Mouse (Mus musculus): Measurements from ENCODE around the gene Zfp706. TPM values are rescaled to one million over a fixed set of nuclear protein-coding genes. Genes with fewer than 3 reads are reported as not detected.

Zfp706 gene
- polyA plus RNA-seq, 1 experiment, result 245 TPM

DNA sequence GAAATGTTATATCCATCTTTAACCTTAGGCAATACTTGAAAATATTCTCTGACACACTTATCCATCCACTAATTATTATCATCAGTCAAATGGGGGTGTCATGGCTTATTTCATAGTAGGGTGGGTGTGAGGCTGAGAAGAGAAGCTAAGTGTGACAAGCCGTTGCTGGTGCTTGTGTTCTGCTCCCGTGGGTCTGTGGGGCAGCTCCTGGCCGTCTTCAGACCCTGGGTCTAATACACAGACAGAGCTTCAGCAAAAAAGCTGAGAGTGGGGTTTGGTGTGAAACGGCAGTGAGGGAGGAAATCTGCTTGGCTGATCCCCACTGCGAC lies 28.4 kb downstream of the Zfp706 start:
- no peaks in the 10 kb centered on the region for H3K36me3 ChIP-seq (ENCODE audit: control insufficient read depth, insufficient read depth, low read length, poor library complexity, severe bottlenecking)
- no peak overlapping the region for H3K27ac ChIP-seq (ENCODE audit: insufficient read depth, low read length)
- TF ChIP-seq EP300 (IDR thresholded peaks at IDR 0.05; ENCODE audit: insufficient read depth, low read depth, low read length), result no peak
- no peak for TF ChIP-seq CTCF (IDR thresholded peaks at IDR 0.05; ENCODE audit: low read depth, low read length)
- TF ChIP-seq POLR2A (IDR thresholded peaks at IDR 0.05; ENCODE audit: insufficient read depth, low read length), result no peak

DNA sequence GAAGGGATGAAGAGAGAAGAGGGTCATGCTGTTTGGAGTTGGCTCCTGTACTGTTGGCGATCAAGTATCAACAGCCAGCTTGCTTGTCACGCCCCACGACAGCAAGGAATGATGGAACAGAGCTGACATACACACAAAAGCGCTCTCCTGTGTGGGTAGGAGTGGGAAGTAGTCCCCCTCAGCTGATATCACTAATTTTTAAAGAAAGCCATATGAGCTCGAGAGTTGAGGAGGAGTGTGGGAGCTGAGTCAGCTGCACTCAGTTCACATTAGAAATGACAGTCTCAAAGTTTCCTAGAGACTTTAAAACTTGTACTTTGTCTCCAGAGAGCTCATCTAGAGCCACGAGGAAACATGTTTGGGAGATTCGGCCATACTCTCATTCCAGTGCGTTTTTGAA lies 29.8 kb downstream of the Zfp706 start:
- no peak overlapping the region for H3K4me3 ChIP-seq (ENCODE audit: low read depth, low read length)
- no peak overlapping the region for H3K9ac ChIP-seq (ENCODE audit: low read depth, poor library complexity, severe bottlenecking)
- no peaks in the 10 kb centered on the region for H3K27me3 ChIP-seq (ENCODE audit: control insufficient read depth, insufficient read depth, low read length, poor library complexity, severe bottlenecking)
- no peaks in the 10 kb centered on the region for H3K9me3 ChIP-seq (replicated peaks; ENCODE audit: control insufficient read depth, insufficient read depth, low read length, poor library complexity, severe bottlenecking)
- H3K36me3 ChIP-seq (ENCODE audit: control insufficient read depth, insufficient read depth, low read length, poor library complexity, severe bottlenecking), result no peaks in the 10 kb centered on the region
- TF ChIP-seq CTCF (IDR thresholded peaks at IDR 0.05; ENCODE audit: low read depth, low read length) (no peak), POLR2A (IDR thresholded peaks at IDR 0.05; ENCODE audit: insufficient read depth, low read length) (no peak), EP300 (IDR thresholded peaks at IDR 0.05; ENCODE audit: insufficient read depth, low read depth, low read length) (no peak)
- H3K4me1 ChIP-seq (ENCODE audit: control insufficient read depth, insufficient read depth, low read length), result peaks cover 7% of the 10 kb centered on the region
- H3K27ac ChIP-seq (ENCODE audit: insufficient read depth, low read length), result no peak overlapping the region

More for the DNA sequence above, 28.4 kb downstream of the Zfp706 start:
- Histone ChIP-seq H3K4me1 (ENCODE audit: control insufficient read depth, insufficient read depth, low read length) (peaks cover 2% of the 10 kb centered on the region), H3K9me3 (replicated peaks; ENCODE audit: control insufficient read depth, insufficient read depth, low read length, poor library complexity, severe bottlenecking) (no peaks in the 10 kb centered on the region), H3K9ac (ENCODE audit: low read depth, poor library complexity, severe bottlenecking) (no peak overlapping the region; the same call in 1 of the 2 replicates), H3K4me3 (ENCODE audit: low read depth, low read length) (peak overlapping the region; percentile 50), H3K27me3 (ENCODE audit: control insufficient read depth, insufficient read depth, low read length, poor library complexity, severe bottlenecking) (no peaks in the 10 kb centered on the region)

DNA sequence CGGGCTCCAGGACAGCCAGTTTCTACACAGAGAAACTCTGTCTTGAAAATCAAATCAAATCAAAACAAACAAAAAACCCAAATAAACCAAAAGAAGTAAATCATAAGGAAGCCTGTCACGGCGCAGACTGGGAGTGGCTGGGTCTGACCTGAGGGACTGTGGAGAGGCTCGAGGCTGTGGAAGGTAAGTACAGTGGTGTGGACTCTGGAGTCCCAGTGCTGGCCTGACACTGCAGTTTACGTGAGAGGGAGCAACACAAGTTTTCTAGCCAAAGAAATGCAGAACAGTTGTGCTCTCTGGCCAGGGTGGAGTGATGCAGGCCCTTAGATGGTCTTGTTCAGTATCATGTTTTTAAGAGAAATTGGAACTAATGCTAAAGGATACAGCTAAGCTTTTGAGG lies 31.9 kb downstream of the Zfp706 start:
- Histone ChIP-seq H3K36me3 (ENCODE audit: control insufficient read depth, insufficient read depth, low read length, poor library complexity, severe bottlenecking) (no peaks in the 10 kb centered on the region), H3K9me3 (replicated peaks; ENCODE audit: control insufficient read depth, insufficient read depth, low read length, poor library complexity, severe bottlenecking) (no peaks in the 10 kb centered on the region), H3K27ac (ENCODE audit: insufficient read depth, low read length) (no peak overlapping the region), H3K4me1 (ENCODE audit: control insufficient read depth, insufficient read depth, low read length) (peaks cover 7% of the 10 kb centered on the region), H3K9ac (ENCODE audit: low read depth, poor library complexity, severe bottlenecking) (no peak overlapping the region), H3K27me3 (ENCODE audit: control insufficient read depth, insufficient read depth, low read length, poor library complexity, severe bottlenecking) (no peaks in the 10 kb centered on the region), H3K4me3 (ENCODE audit: low read depth, low read length) (no peak overlapping the region)
- TF ChIP-seq CTCF (IDR thresholded peaks at IDR 0.05; ENCODE audit: low read depth, low read length), result no peak
- TF ChIP-seq POLR2A (IDR thresholded peaks at IDR 0.05; ENCODE audit: insufficient read depth, low read length), result no peak
- no peak for TF ChIP-seq EP300 (IDR thresholded peaks at IDR 0.05; ENCODE audit: insufficient read depth, low read depth, low read length)

DNA sequence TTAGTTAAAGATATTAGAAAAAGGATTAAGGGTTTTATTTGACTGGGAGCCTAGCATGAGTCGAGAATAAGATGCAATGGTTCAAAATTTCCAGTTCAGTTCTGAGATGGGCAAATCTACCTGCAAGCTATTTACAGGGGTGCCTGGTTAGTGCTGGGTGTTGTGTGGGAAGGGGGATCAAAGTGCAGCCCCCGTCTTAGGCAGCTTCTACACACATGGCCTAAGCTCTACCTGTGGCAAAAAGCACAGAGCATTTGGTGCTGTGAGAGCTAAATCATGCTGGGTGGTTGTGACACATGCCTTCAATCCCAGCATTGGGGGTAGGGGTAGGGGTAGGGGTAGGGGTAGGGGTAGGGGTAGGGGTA lies 32.3 kb downstream of the Zfp706 start:
- no peak overlapping the region for H3K27ac ChIP-seq (ENCODE audit: insufficient read depth, low read length)
- H3K9me3 ChIP-seq (replicated peaks; ENCODE audit: control insufficient read depth, insufficient read depth, low read length, poor library complexity, severe bottlenecking), result no peaks in the 10 kb centered on the region
- no peak overlapping the region for H3K9ac ChIP-seq (ENCODE audit: low read depth, poor library complexity, severe bottlenecking)
- H3K4me1 ChIP-seq (ENCODE audit: control insufficient read depth, insufficient read depth, low read length), result peaks cover 7% of the 10 kb centered on the region
- no peaks in the 10 kb centered on the region for H3K27me3 ChIP-seq (ENCODE audit: control insufficient read depth, insufficient read depth, low read length, poor library complexity, severe bottlenecking)
- no peak overlapping the region for H3K4me3 ChIP-seq (ENCODE audit: low read depth, low read length)
- H3K36me3 ChIP-seq (ENCODE audit: control insufficient read depth, insufficient read depth, low read length, poor library complexity, severe bottlenecking), result no peaks in the 10 kb centered on the region
- TF ChIP-seq CTCF (IDR thresholded peaks at IDR 0.05; ENCODE audit: low read depth, low read length) (no peak), POLR2A (IDR thresholded peaks at IDR 0.05; ENCODE audit: insufficient read depth, low read length) (no peak), EP300 (IDR thresholded peaks at IDR 0.05; ENCODE audit: insufficient read depth, low read depth, low read length) (no peak)

- no peak overlapping the region for H3K27ac ChIP-seq (ENCODE audit: insufficient read depth, low read length)
- H3K9me3 ChIP-seq (replicated peaks; ENCODE audit: control insufficient read depth, insufficient read depth, low read length, poor library complexity, severe bottlenecking), result no peaks in the 10 kb centered on the region
- TF ChIP-seq POLR2A (IDR thresholded peaks at IDR 0.05; ENCODE audit: insufficient read depth, low read length) (no peak), EP300 (IDR thresholded peaks at IDR 0.05; ENCODE audit: insufficient read depth, low read depth, low read length) (no peak), CTCF (IDR thresholded peaks at IDR 0.05; ENCODE audit: low read depth, low read length) (no peak)
- H3K4me1 ChIP-seq (ENCODE audit: control insufficient read depth, insufficient read depth, low read length), result peaks cover 7% of the 10 kb centered on the region
- H3K36me3 ChIP-seq (ENCODE audit: control insufficient read depth, insufficient read depth, low read length, poor library complexity, severe bottlenecking), result no peaks in the 10 kb centered on the region
- no peak overlapping the region for H3K4me3 ChIP-seq (ENCODE audit: low read depth, low read length)
- H3K27me3 ChIP-seq (ENCODE audit: control insufficient read depth, insufficient read depth, low read length, poor library complexity, severe bottlenecking), result no peaks in the 10 kb centered on the region
- H3K9ac ChIP-seq (ENCODE audit: low read depth, poor library complexity, severe bottlenecking), result no peak overlapping the region
Measured at GRCm38 (mm10) chr15:36974614-36975255, 32.8 kb downstream of the Zfp706 start.

DNA sequence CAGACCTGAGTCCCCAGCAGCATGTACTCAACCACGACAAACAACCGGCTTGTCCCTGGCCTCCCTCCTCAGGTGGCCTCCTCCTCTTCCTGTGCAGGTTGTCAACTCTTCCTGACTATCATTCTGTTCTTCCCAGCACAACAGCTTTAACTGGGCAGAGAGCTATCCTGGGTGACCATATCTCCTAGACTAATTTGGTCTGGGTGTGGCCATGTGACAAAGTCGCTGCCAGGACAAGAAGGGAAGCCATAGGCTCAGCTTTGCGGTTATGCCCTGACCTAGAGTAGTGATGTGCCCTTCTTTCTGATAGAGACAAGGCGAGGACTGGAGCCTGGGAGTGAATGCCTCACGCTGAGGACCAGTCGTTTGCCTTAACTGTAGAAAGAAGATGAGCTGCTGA lies 33.9 kb downstream of the Zfp706 start:
- H3K9me3 ChIP-seq (replicated peaks; ENCODE audit: control insufficient read depth, insufficient read depth, low read length, poor library complexity, severe bottlenecking), result no peaks in the 10 kb centered on the region

More for the DNA sequence above, 33.9 kb downstream of the Zfp706 start:
- Histone ChIP-seq H3K4me1 (ENCODE audit: control insufficient read depth, insufficient read depth, low read length) (peaks cover 7% of the 10 kb centered on the region), H3K36me3 (ENCODE audit: control insufficient read depth, insufficient read depth, low read length, poor library complexity, severe bottlenecking) (no peaks in the 10 kb centered on the region), H3K9ac (ENCODE audit: low read depth, poor library complexity, severe bottlenecking) (no peak overlapping the region), H3K4me3 (ENCODE audit: low read depth, low read length) (no peak overlapping the region), H3K27ac (ENCODE audit: insufficient read depth, low read length) (no peak overlapping the region), H3K27me3 (ENCODE audit: control insufficient read depth, insufficient read depth, low read length, poor library complexity, severe bottlenecking) (no peaks in the 10 kb centered on the region)
- TF ChIP-seq EP300 (IDR thresholded peaks at IDR 0.05; ENCODE audit: insufficient read depth, low read depth, low read length), result no peak

Measured in ES-Bruce4 (cell line).